Mouse (Mus musculus): ENCODE data around the gene Pax6. TPM values are rescaled to one million over a fixed set of nuclear protein-coding genes. Genes with fewer than 3 reads are reported as not detected.

Pax6 gene
- total RNA-seq, 2 experiments from 2014 or later: 10.2 to 12.9 TPM

DNA sequence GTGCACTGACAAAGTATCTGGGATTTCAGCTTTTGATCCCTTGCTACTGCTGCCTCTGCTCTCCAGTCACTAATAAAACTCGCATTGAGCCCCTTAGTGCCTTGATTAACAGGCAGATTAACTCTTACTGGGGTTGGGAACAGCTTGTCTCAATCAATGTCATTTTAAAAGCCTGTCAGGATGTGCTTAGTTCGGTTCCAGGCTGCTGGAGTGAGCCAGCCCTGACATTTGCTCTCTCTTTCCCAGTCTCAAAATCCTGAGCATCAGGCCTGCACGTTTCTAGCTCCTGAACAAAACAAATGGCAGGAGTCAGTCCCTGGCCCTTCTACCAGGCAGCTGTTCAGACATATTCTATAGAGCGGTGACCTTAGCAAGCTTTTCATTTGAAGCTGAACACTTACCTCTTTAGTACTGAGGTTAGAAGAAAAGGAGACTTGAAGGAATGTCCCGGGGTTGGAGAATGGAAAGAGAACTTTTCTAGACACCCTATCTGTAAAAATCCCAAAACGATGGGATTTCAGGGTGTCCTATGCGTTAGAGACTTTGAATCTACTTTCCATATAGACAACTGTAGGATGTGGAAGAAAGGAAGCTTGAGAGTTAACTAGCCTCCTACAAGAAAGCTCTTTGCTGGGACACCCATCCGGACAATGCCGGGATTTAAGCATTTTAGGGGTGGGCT lies 2.6 kb downstream of the Pax6 start:
- no peak for DNase-seq (ENCODE audit: low spot score in 2 of 2)

DNA sequence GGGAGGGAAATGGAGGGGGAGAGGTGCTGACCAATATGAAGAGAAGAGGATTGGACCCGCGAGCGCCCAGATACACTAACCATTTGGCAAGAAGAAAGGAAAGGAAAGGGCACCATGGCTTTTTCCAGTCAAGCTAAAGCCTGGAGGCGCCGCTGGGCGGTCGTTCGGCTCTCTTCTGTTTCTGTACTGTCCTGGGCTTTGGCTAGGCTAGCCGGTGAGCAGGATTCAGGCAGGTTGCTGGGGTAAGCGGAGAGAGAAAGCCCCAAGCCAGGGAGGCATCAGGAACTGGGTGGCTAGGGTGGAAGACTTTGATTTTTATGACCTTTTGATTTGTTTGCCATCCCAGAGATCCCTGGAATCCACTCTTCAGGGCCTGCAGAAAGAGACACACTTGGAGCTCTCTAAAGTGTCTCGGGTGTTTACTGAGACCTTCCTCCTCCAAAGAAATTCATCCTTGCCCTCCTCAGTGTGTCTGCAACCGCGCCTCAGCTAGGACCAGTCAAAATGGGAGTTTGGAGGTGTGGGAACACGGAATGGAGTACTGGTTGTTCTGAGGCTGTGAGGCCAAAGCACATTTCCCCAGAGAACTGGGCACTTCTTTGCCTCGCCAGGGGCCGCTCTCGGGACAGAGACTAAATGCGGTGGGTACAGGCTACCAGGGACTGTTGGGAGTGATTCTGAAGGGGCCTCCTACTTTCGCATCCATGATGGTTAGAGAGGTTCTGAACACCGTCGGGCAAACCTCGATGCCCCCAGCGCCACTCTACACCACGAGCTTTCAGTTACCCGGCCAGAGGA lies 3.3 kb downstream of the Pax6 start:
- no peak for DNase-seq (ENCODE audit: low spot score in 2 of 2)

DNA sequence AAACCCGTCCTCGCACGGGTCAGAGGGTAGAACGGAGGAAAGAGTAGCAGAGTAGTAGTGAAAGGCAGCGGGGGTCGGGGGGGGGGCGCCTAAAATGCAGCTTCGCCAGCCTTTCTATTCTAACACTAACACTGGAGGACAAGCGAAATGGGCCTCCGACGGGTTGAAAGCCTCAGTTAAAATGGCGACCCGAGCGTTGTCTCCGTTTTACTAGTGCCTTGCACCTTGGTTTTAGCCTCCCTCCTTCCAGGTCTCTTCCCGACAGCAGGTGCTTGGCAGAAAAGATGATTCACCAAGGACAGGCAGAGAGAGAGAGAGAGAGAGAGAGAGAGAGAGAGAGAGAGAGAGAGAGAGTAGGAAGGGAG lies 3.9 kb downstream of the Pax6 start:
- DNase-seq (ENCODE audit: low spot score in 2 of 2): no peak

DNA sequence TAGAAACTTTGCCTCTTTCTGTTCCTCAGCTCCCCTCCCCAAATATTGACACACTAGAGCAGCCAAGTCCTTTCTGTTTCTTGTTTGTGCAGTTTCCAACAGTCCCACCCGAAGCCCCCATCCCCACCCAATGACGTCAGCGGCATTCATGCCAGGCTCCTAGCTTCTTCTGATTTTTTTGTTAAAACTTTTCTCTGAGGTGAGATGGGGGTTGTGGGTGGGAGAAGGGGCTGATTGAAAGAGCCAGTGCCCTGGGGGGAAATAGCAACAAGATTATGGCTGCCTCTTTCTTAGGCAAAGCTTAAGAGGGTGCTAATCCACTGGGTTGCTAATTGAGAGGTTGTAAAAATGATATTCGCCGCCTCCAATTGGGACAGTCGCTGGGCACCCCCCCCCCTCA lies 4.4 kb downstream of the Pax6 start:
- no peak for DNase-seq (ENCODE audit: low spot score in 2 of 2)

DNA sequence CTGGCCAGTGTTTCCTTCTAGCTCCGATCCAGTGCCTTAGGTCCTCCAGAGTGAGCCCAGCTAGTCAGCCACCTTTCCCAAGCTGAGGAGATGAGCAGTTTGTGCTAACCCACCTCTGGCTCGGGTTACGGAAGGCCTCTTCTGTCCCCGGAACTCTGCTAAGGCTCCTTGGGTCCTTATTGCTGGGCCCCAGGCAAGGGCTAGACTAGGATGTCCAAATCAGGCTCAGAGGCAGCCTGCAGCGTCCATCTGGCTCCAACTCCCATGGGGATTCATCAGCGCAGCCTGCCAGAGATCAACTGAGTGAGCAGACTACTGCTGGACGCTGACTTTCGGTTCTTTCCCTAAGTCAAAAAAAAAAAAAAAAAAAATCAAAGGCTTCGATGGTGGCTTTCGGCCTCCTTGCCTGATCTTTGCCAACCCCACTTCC lies 4.9 kb downstream of the Pax6 start:
- no peak for DNase-seq (ENCODE audit: low spot score in 2 of 2)

DNA sequence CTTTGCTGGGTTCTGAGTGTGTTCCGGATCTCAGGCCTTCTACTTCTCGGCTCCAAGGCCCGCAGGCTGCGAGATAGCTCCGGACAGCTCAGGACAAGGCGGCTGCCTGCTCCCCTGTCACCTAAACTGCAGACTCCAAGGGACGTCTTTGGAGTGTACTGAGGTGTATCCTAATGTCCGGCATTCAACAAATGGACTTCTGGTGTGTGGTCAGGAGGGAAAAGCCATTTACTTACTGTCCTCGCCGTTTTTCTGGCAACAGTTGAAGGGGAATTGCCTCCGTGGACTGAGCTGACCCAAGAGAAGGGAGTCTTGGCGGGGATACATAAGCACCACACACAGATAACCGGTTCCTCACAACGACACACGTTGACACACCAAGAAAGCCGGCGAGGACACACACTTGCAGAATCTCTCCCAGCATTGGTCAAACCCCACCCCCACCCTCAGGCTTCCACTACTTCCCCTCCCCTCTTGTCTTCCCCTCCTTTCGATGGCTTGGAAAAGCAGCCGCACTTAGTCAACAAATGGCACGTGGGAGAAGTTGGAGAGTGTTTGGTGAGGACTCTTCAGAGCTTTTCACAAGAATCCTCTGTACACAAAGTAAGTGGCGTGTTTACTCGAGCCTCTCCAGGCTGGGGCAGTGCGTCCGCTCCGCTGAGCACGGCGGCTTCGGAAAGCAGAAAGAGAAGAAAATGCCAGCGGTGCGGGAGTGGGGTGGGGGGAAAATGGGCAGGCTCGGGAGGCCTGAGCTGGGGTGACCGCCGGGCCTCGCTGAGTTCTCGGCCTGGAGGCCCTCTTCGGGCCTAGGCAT lies 5.6 kb downstream of the Pax6 start:
- no peak for DNase-seq (ENCODE audit: low spot score in 2 of 2)

DNA sequence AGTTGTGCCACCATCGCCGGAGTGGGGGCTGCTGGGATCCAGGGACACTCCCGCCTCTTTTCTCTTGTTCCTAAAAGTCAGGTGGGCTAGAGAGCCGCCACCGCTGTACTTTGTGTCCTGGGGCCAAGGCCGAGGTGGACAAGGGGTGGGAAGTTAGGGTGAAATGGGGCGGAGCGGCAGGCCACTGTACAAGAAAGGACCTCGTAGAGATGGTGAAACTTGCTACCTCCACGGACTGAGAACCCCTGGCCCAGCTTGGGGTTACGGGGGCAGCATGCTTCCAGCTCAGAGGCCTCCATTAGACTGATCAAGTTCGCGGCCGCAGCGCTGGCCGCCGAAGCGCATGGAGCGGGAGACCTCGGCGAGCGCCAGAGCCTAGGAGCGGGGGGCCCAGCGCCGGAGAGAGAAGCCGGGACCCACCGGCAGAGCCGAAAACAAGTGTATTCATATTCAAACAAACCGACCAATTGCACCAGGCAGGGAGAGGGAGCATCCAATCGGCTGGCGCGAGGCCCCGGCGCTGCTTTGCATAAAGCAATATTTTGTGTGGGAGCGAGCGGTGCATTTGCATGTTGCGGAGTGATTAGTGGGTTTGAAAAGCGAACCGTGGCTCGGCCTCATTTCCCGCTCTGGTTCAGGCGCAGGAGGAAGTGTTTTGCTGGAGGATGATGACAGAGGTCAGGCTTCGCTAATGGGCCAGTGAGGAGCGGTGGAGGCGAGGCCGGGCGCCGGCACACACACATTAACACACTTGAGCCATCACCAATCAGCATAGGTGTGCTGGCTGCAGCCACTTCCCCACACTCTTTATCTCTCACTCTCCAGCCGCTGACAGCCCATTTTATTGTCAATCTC lies 6.4 kb downstream of the Pax6 start:
- peak; percentile 62 to 86 for DNase-seq (ENCODE audit: low spot score in 2 of 2)

DNA sequence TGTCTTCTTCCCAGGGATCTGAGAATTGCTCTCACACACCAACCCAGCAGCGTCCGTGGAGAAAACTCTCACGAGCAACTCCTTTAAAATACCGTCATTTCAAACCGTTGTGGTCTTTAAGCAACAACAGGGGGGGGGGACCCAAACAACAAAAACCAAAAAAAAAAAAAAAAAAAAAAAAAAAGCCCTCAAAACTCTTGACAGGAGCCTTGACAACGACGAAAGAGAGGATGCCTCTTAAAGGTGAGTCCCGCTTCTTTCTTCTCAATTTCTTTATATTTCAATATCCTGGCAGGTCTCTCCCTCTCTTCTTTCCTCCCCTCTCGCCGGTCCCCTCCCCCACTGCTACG lies 7.0 kb downstream of the Pax6 start:
- DNase-seq (ENCODE audit: low spot score in 2 of 2): no peak

DNA sequence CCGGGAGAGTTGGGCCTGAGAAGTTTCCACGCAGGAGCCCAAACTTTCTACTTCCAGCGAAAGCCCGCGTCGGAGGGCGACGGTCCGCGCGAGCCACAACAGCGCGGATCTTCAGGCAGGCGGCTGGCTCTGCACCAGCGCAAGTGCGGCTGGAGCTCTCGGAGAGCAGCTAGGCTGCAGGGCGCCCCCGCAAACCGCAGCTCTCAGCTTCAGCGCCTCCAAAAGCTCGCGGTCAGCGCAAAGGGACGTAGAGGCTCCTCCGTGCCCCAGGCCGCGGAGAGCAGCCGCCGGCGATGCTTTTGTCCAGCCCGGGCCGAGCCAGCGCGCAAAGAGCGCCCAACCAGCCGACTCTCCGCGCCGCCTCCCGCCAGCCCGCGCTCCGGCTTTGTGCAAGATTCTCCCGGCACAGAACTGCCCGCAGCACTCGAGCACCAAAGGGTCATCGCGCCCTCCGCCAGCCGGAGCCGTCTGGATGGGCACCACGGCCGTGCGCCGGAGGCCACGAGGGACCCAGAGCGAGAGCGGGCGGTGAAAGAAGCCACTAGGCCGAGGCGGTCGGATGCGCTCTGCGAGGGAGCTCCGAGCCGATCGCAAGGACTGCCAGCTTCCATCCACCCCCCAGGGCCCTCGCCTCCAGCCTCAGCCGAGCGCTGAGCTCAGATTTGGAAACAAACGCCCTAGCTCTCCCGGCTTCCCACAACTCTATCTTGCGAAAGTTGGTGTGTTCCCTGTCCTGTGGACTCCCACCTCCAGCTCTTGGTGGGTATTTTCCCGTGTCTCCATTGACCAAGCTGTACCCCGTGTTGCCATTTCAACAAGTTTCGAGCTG lies 7.6 kb downstream of the Pax6 start:
- DNase-seq (ENCODE audit: low spot score in 2 of 2): no peak

DNA sequence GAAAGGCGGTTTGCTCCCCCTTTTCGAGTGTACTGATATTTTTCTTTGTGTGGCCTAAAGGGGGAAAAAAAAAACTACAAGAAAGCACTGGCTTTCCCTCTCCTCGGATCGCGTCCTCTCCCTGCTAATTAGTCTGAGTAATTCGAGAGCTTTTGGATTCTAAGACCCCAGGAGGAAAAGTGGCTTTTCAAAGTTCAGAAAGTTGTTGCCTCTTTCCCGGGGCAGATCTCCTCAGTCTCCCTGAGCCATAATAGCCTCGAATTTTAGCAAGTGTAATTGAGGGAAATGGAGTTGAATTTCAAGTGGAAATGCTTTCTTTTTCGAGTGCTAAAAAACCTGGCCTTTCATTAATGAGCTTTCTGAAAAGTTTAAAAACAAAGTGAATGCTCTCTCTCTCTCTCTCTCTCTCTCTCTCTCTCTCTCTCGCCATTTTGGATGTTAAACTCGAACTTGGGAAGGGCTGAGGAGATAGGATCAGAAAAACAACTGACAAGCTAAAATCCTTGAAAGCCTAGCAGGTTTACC lies 8.3 kb downstream of the Pax6 start:
- DNase-seq (ENCODE audit: low spot score in 2 of 2): no peak

DNA sequence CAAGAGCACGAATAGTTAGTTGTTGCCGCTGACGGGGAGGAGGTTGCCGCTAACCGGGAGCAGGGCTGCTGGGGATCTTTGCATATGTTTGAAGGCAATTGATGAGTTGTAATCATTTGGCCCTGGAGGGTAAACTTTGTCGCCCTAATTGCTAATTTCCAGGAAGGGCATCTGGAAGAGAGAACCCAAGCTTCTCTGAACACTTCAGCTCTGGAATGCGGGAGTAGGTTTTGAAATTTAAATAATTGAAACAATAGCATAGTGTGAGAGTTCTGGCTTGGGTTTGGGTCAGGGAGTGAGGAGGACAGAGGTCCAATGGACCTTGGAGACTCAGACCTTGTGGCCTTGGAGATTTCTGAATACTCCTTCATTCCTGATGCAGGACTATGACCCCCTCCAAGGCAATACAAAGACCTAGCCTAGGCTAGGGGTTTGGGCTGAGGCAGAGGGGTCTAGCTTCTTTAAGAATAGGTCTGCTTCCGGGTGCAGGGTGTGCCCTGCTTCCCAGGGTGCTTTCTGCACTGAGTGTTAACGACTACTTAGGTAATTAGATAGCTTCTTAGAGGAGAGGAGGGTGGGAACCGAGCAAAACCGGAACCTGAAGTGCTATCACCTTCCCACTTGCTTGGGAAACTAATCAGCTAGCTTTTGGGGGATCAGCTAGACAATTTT lies 8.9 kb downstream of the Pax6 start:
- DNase-seq (ENCODE audit: low spot score in 2 of 2): no peak

DNA sequence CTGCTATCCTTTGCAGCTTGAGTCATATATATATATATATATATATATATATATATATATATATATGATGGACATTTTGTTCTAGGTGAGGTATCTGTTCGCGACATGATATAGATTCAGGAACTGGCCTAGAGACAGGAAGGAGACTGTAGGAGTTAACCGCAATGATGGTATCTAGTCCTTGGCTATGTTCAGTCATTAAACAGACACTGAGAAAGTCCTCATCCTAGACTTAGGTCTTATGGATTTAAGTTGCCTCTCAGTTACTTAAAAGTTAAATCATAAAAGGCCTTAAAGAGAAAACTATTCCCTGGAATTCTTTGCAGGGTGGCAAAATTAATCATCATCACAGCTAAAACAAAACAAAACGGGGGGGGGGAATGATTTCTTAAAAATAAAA lies 9.6 kb downstream of the Pax6 start:
- no peak for DNase-seq (ENCODE audit: low spot score in 2 of 2)

DNA sequence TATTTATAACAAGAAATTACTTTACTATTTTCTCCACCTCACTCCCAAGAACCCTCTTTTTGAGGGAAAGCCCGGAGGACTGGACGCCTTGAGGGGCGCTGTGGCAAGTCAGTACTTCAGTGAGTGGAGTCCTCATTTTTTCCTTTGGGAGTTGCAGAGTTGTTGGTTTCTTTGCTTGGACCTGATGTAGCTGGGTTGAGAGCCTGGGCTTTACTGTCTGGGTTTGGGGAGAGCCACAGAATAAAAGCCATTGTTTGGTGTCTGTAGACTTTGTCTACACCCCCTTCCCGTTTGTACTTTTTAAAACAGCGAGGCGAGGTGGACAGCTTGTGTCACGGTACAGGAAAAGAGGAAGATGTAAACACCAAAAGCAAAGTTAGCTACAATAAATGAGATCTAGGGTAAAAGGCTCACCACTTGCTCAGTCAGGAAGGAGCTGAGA lies 10.2 kb downstream of the Pax6 start:
- no peak for DNase-seq (ENCODE audit: low spot score in 2 of 2)

DNA sequence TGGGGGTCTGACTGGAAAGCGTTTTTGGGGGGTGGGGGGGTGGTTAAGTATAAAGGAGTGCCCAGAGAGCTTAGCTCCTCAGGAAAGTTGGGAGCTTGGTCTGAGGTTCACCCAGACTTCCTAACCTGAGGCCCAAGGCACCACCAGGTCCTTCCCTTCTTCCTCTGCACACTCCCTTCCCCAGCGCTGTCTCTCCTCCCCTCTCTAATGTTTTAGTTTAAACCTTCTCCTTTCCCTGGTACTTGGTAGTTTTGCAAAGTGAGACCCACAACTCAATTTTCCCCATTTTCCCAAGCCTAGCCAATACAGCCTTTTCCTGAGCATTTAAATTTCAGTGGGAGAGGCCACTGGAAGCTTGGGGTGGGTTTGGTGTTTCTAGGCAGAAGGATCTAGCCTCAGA lies 10.6 kb downstream of the Pax6 start:
- DNase-seq (ENCODE audit: low spot score in 2 of 2): no peak

DNA sequence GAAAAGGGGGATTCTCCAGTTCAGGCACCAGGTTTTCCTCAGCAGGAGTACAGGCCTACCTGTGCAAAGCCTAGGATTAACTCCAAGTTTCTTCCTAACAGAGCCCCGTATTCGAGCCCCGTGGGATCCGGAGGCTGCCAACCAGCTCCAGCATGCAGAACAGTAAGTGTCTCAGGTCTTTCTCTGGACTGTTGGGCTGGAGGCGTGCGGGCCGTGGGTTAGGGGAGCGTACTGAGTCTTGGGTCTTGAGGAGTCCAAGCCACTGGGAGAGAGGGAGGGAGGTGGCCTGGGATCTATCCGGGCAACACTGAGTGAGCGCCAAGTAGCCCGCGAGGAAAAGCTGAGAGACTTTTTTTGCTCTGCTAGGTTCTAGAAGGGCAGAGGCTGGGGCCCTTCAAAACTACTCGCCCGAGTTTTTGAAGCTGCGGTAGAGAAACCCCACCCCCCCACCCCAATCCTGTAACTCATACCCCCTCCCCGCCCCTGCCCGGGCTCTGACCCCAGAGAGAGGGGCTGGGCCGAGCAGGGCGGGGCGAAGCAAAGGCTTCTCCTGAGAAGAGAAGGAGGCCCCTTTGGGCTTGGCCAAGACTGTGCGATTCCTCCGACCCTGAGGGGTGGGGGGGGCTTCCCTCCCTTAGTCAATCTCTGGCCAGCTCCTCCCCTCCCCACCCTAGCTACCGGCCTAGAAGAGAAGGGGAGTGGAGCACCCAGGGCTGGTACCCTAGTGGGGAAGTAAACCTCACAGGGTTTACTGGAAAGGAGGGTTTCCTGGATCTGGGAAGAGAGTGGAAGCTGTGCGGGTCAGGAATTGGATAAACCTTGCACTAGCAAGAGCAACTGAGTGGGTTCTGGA lies 11.7 kb downstream of the Pax6 start:
- no peak for DNase-seq (ENCODE audit: low spot score in 2 of 2)

DNA sequence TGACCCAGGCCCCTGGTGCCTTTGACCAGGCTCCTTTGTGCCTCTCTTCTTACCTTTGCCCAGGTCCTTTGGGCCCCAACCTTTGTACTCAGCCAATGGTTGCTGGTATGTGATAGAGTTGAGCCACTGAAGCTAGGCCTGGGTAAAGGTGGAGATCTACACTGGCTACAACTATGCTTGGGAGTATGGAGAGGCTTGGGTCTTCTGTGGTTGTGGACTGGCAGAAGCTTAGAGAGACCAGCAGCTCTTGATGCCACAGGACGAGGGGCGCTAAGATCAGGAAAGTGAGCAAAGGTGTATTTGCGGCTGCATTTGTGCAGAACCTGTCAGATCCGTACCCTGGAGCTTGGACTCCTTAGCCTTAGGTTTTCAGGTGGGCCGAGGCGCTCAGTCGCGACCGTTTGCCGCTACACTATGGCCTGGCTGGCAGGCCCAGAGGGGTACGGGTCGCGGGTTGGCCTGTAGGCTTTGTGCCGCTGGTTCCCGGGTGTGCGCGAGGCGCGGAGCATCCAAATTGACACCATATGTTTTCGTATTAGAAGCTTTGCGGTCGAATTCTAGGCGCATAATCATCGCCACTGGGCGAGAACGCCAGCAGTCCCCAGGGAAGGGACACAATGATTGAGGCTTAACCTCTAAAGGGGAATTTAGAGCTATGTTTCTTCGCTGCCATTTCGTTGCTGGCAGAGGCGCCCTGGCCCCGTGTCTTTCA lies 12.5 kb downstream of the Pax6 start:
- no peak for DNase-seq (ENCODE audit: low spot score in 2 of 2)

DNA sequence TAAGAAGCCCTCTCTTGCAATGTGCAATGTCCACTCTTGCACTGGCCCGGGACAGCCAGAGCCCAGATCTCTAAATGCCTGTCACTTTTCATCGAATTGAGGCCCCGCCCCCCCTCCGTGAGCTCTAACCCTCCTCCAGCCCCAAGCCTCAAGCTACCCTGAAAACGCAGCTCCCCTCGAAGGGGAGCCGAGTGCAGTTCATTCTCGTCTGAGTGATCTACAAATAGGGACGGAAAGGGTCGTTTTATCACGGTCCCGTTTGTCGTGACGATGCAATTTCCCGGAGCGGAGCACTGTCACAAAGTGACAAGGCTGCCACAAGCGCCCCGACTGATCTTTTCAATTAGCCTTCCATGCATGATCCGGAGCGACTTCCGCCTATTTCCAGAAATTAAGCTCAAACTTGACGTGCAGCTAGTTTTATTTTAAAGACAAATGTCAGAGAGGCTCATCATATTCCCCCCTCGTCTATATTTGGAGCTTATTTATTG lies 13.4 kb downstream of the Pax6 start:
- no peak for DNase-seq (ENCODE audit: low spot score in 2 of 2)

Measured in layer of hippocampus, adult 18-20 months (tissue).